7 mouse cellular contexts compared by ENCODE assay signal in genomic region chr1:51758326-51759109, GRCm38 (mm10).
A peak's percentile ranks its signal among the peaks of the same experiment; 100 is the strongest.
DNase-seq lines count a peak whose midpoint lies in the region.

No protein-coding gene starts in this region.

- peak; percentile 17 for DNase-seq in layer of hippocampus, adult 9-11 months
- DNase-seq in layer of hippocampus, adult 9-10 months (ENCODE audit: low spot score), result no peak
- peak; percentile 67 for DNase-seq in adrenal gland, adult 2 months
- DNase-seq in frontal cortex, adult 2 months (ENCODE audit: extremely low spot score in 1 of 2, low spot score in 1 of 2), result peak; percentile 44 to 72
- DNase-seq in retina, postnatal 1 day, result peak; percentile 16
- DNase-seq in thymus, postnatal 36 days, result no peak
- no peak for DNase-seq in urinary bladder, postnatal 4 days (ENCODE audit: low spot score in 2 of 2)

Comparison
In these comparisons a context has a peak if more than half of its experiments do, and no peak if none do; other contexts are left out.
1. DNase-seq: peak in layer of hippocampus, adult 9-11 months (single experiment), adrenal gland, adult 2 months (single experiment), frontal cortex, adult 2 months (2 of 2) and retina, postnatal 1 day (single experiment); none in layer of hippocampus, adult 9-10 months (single experiment), thymus, postnatal 36 days (0 of 2) and urinary bladder, postnatal 4 days (0 of 2).